Mouse (Mus musculus): ENCODE data around the gene Fgfr2. TPM values are rescaled to one million over a fixed set of nuclear protein-coding genes. Genes with fewer than 3 reads are reported as not detected.

Gene Fgfr2
- polyA plus RNA-seq, 1 experiment from 2014 or later: 20.3 TPM

- peaks cover 50% of the 10 kb centered on the region for H3K4me1 ChIP-seq (ENCODE audit: control insufficient read depth, insufficient read depth, low read length)
- no peak overlapping the region for H3K4me3 ChIP-seq (ENCODE audit: low read length)
- WGBS: 77% methylated on average over 5 of the region's 5 CpGs
- no peaks in the 10 kb centered on the region for H3K36me3 ChIP-seq (ENCODE audit: control insufficient read depth, insufficient read depth)
- ATAC-seq (replicated peaks; ENCODE audit: extremely low read depth, insufficient read depth, low FRiP score): peak; percentile 30
- H3K27ac ChIP-seq (ENCODE audit: low read length): peak overlapping the region; percentile 56
- no peak overlapping the region for H3K4me2 ChIP-seq (ENCODE audit: low read depth, low read length)
- H3K27me3 ChIP-seq (ENCODE audit: control insufficient read depth, insufficient read depth, low read length): no peaks in the 10 kb centered on the region
- no peaks in the 10 kb centered on the region for H3K9me3 ChIP-seq (replicated peaks; ENCODE audit: control insufficient read depth, low read length)
- H3K9ac ChIP-seq (ENCODE audit: low read length): peak overlapping the region; percentile 11; the same call in 1 of the 2 replicates
Observed at GRCm38 (mm10) chr7:132799119-132800016, 323.8 kb downstream of the Fgfr2 start.

- no peak overlapping the region for H3K4me2 ChIP-seq (ENCODE audit: low read depth, low read length)
- WGBS: 89% methylated on average over 5 of the region's 5 CpGs
- no peak overlapping the region for H3K4me3 ChIP-seq (ENCODE audit: low read length)
- no peaks in the 10 kb centered on the region for H3K27me3 ChIP-seq (ENCODE audit: control insufficient read depth, insufficient read depth, low read length)
- H3K27ac ChIP-seq (ENCODE audit: low read length): no peak overlapping the region
- ATAC-seq (replicated peaks; ENCODE audit: extremely low read depth, insufficient read depth, low FRiP score): no peak
- peaks cover 35% of the 10 kb centered on the region for H3K4me1 ChIP-seq (ENCODE audit: control insufficient read depth, insufficient read depth, low read length)
- H3K9ac ChIP-seq (ENCODE audit: low read length): no peak overlapping the region
- no peaks in the 10 kb centered on the region for H3K9me3 ChIP-seq (replicated peaks; ENCODE audit: control insufficient read depth, low read length)
- H3K36me3 ChIP-seq (ENCODE audit: control insufficient read depth, insufficient read depth): no peaks in the 10 kb centered on the region
Observed at GRCm38 (mm10) chr7:132795141-132795540, 328.0 kb downstream of the Fgfr2 start.

- H3K4me3 ChIP-seq (ENCODE audit: low read length): no peak overlapping the region
- no peak overlapping the region for H3K9ac ChIP-seq (ENCODE audit: low read length)
- H3K36me3 ChIP-seq (ENCODE audit: control insufficient read depth, insufficient read depth): no peaks in the 10 kb centered on the region
- H3K27ac ChIP-seq (ENCODE audit: low read length): no peak overlapping the region
- no peak overlapping the region for H3K4me2 ChIP-seq (ENCODE audit: low read depth, low read length)
- ATAC-seq (replicated peaks; ENCODE audit: extremely low read depth, insufficient read depth, low FRiP score): 0 out of 2 replicates have a peak, but pooled peaks have one; percentile 16
- WGBS: 62% methylated on average over 6 of the region's 6 CpGs
- H3K4me1 ChIP-seq (ENCODE audit: control insufficient read depth, insufficient read depth, low read length): peaks cover 26% of the 10 kb centered on the region
- no peaks in the 10 kb centered on the region for H3K27me3 ChIP-seq (ENCODE audit: control insufficient read depth, insufficient read depth, low read length)
- no peaks in the 10 kb centered on the region for H3K9me3 ChIP-seq (replicated peaks; ENCODE audit: control insufficient read depth, low read length)
Observed at GRCm38 (mm10) chr7:132793467-132793866, 329.7 kb downstream of the Fgfr2 start.

GRCm38 (mm10) chr7:132790447-132791219 is 332.5 kb downstream of the Fgfr2 start:
- Histone ChIP-seq H3K9me3 (replicated peaks; ENCODE audit: control insufficient read depth, low read length) (no peaks in the 10 kb centered on the region), H3K36me3 (ENCODE audit: control insufficient read depth, insufficient read depth) (no peaks in the 10 kb centered on the region), H3K27ac (ENCODE audit: low read length) (no peak overlapping the region), H3K27me3 (ENCODE audit: control insufficient read depth, insufficient read depth, low read length) (no peaks in the 10 kb centered on the region), H3K4me3 (ENCODE audit: low read length) (no peak overlapping the region), H3K4me1 (ENCODE audit: control insufficient read depth, insufficient read depth, low read length) (peaks cover 52% of the 10 kb centered on the region), H3K4me2 (ENCODE audit: low read depth, low read length) (no peak overlapping the region), H3K9ac (ENCODE audit: low read length) (no peak overlapping the region)
- WGBS: 84% methylated on average over 14 of the region's 14 CpGs
- no peak for ATAC-seq (replicated peaks; ENCODE audit: extremely low read depth, insufficient read depth, low FRiP score)

GRCm38 (mm10) chr7:132788826-132789225 is 334.3 kb downstream of the Fgfr2 start:
- Histone ChIP-seq H3K36me3 (ENCODE audit: control insufficient read depth, insufficient read depth) (no peaks in the 10 kb centered on the region), H3K4me2 (ENCODE audit: low read depth, low read length) (no peak overlapping the region), H3K9ac (ENCODE audit: low read length) (no peak overlapping the region), H3K27ac (ENCODE audit: low read length) (no peak overlapping the region), H3K9me3 (replicated peaks; ENCODE audit: control insufficient read depth, low read length) (no peaks in the 10 kb centered on the region), H3K4me3 (ENCODE audit: low read length) (no peak overlapping the region), H3K27me3 (ENCODE audit: control insufficient read depth, insufficient read depth, low read length) (no peaks in the 10 kb centered on the region), H3K4me1 (ENCODE audit: control insufficient read depth, insufficient read depth, low read length) (peaks cover 53% of the 10 kb centered on the region)
- ATAC-seq (replicated peaks; ENCODE audit: extremely low read depth, insufficient read depth, low FRiP score): no peak
- WGBS: 81% methylated on average over 13 of the region's 13 CpGs

GRCm38 (mm10) chr7:132787496-132788190 is 335.5 kb downstream of the Fgfr2 start:
- Histone ChIP-seq H3K27me3 (ENCODE audit: control insufficient read depth, insufficient read depth, low read length) (no peaks in the 10 kb centered on the region), H3K27ac (ENCODE audit: low read length) (peak overlapping the region; percentile 89), H3K36me3 (ENCODE audit: control insufficient read depth, insufficient read depth) (no peaks in the 10 kb centered on the region), H3K4me3 (ENCODE audit: low read length) (no peak overlapping the region), H3K9me3 (replicated peaks; ENCODE audit: control insufficient read depth, low read length) (no peaks in the 10 kb centered on the region), H3K4me1 (ENCODE audit: control insufficient read depth, insufficient read depth, low read length) (peaks cover 41% of the 10 kb centered on the region), H3K4me2 (ENCODE audit: low read depth, low read length) (no peak overlapping the region), H3K9ac (ENCODE audit: low read length) (no peak overlapping the region)
- no peak for ATAC-seq (replicated peaks; ENCODE audit: extremely low read depth, insufficient read depth, low FRiP score)
- WGBS: 73% methylated on average over 4 of the region's 4 CpGs

- WGBS: 79% methylated on average over 4 of the region's 4 CpGs
- H3K27ac ChIP-seq (ENCODE audit: low read length): peak overlapping the region; percentile 89
- H3K9ac ChIP-seq (ENCODE audit: low read length): no peak overlapping the region
- H3K4me3 ChIP-seq (ENCODE audit: low read length): no peak overlapping the region
- H3K36me3 ChIP-seq (ENCODE audit: control insufficient read depth, insufficient read depth): no peaks in the 10 kb centered on the region
- no peak for ATAC-seq (replicated peaks; ENCODE audit: extremely low read depth, insufficient read depth, low FRiP score)
- no peaks in the 10 kb centered on the region for H3K27me3 ChIP-seq (ENCODE audit: control insufficient read depth, insufficient read depth, low read length)
- H3K4me2 ChIP-seq (ENCODE audit: low read depth, low read length): no peak overlapping the region
- peaks cover 42% of the 10 kb centered on the region for H3K4me1 ChIP-seq (ENCODE audit: control insufficient read depth, insufficient read depth, low read length)
- H3K9me3 ChIP-seq (replicated peaks; ENCODE audit: control insufficient read depth, low read length): no peaks in the 10 kb centered on the region
Observed at GRCm38 (mm10) chr7:132787022-132787421, 336.1 kb downstream of the Fgfr2 start.

GRCm38 (mm10) chr7:132786522-132786921 is 336.6 kb downstream of the Fgfr2 start:
- Histone ChIP-seq H3K36me3 (ENCODE audit: control insufficient read depth, insufficient read depth) (no peaks in the 10 kb centered on the region), H3K9ac (ENCODE audit: low read length) (no peak overlapping the region), H3K4me1 (ENCODE audit: control insufficient read depth, insufficient read depth, low read length) (peaks cover 47% of the 10 kb centered on the region), H3K9me3 (replicated peaks; ENCODE audit: control insufficient read depth, low read length) (no peaks in the 10 kb centered on the region), H3K27ac (ENCODE audit: low read length) (peak overlapping the region; percentile 89), H3K4me3 (ENCODE audit: low read length) (no peak overlapping the region), H3K27me3 (ENCODE audit: control insufficient read depth, insufficient read depth, low read length) (no peaks in the 10 kb centered on the region), H3K4me2 (ENCODE audit: low read depth, low read length) (no peak overlapping the region)
- no peak for ATAC-seq (replicated peaks; ENCODE audit: extremely low read depth, insufficient read depth, low FRiP score)
- WGBS: 22% methylated on average over 4 of the region's 4 CpGs
